In the genomic region with DNA sequence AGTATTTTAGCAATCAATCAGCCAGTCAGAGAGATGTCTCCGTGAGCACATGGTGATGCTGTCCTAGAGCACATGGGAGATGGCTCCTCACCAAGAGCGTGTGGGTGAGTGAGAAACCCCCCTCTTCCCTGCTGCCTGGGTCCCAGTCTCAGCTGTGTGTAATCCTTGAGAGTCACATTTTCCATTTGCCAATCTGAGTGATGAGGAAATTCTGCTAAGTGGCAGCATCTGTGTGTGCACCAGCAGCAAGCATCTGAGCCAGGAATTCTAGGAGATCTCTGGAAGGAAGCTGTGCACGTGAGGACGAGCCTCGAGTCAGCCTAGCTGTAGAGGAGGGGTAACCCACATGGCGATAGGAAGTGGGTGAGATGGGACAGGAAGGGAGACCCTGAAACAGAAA, we compare ENCODE assay signal across 9 mouse cellular contexts. TPM values are rescaled to one million over a fixed set of nuclear protein-coding genes. Genes with fewer than 3 reads are reported as not detected.
DNase-seq lines count a peak whose midpoint lies in the region; ATAC-seq and TF ChIP-seq lines count a peak whose summit lies in the region.
"Had no signal": no experiment of that assay in that cellular context is flagged by ENCODE, and none has a peak within 500 bp of the region (broad histone marks: within the 10 kb centered on the region; RNA-seq: fewer than 3 reads in every experiment).

No protein-coding gene starts in this region.

- no peaks in the 10 kb centered on the region for H3K27me3 ChIP-seq in heart, embryonic 11.5 days (ENCODE audit: control insufficient read depth, insufficient read depth, low read length)
- H3K27me3 ChIP-seq in intestine, embryonic 16.5 days (replicated peaks; ENCODE audit: control insufficient read depth, insufficient read depth, low read length) = no peaks in the 10 kb centered on the region
- H3K27me3 ChIP-seq: neural tube, embryonic 13.5 days had no signal

- 40% methylated on average over 6 of the region's 6 CpGs for WGBS in heart, embryonic 11.5 days (ENCODE audit: insufficient replicate concordance)
- 36% methylated on average over 6 of the region's 6 CpGs for WGBS in intestine, embryonic 16.5 days

- intact Hi-C loops in heart, postnatal 14 days (cut with DNase I) = no loop called here

- TF ChIP-seq CTCF in layer of hippocampus, adult 2 months (conservative IDR thresholded peaks at IDR 0.05) = no peak

- no peak overlapping the region for H3K9ac ChIP-seq in heart, embryonic 11.5 days (ENCODE audit: low read depth, low read length)
- no peak overlapping the region for H3K9ac ChIP-seq in intestine, embryonic 16.5 days (ENCODE audit: low read depth, low read length)
- H3K9ac ChIP-seq: neural tube, embryonic 13.5 days had no signal

- H3K4me3 ChIP-seq in heart, embryonic 11.5 days (ENCODE audit: low read depth, low read length) = no peak overlapping the region
- H3K4me3 ChIP-seq in layer of hippocampus, adult 2 months = no peak overlapping the region
- no peak overlapping the region for H3K4me3 ChIP-seq in intestine, embryonic 16.5 days (ENCODE audit: low read length)
- H3K4me3 ChIP-seq: neural tube, embryonic 13.5 days had no signal

- no peak for ATAC-seq in heart, embryonic 11.5 days (replicated peaks; ENCODE audit: insufficient number of reproducible peaks, low FRiP score, low TSS enrichment)
- no peak for ATAC-seq in intestine, embryonic 16.5 days

- no peak for DNase-seq in heart, postnatal 14 days
- peak; percentile 90 for DNase-seq in brain, adult 2 months (ENCODE audit: low read depth, low spot score)
- DNase-seq in layer of hippocampus, adult 2 months (ENCODE audit: low spot score in 2 of 2) = peak; percentile 78 to 92
- peak; percentile 41 to 76 for DNase-seq in lung, postnatal 4 days
- DNase-seq in spleen, postnatal 36 days (ENCODE audit: low spot score in 2 of 2) = no peak
- DNase-seq in cerebellum, adult 11 months = no peak

- no peaks in the 10 kb centered on the region for H3K36me3 ChIP-seq in heart, embryonic 11.5 days (ENCODE audit: control insufficient read depth, insufficient read depth, low read length)
- no peaks in the 10 kb centered on the region for H3K36me3 ChIP-seq in intestine, embryonic 16.5 days (ENCODE audit: control insufficient read depth, insufficient read depth, low read length)
- H3K36me3 ChIP-seq: neural tube, embryonic 13.5 days had no signal

- H3K27ac ChIP-seq in heart, embryonic 11.5 days (ENCODE audit: low read depth, low read length) = peak overlapping the region; percentile 50; the same call in 1 of the 2 replicates
- peak overlapping the region; percentile 56; the same call in 1 of the 2 replicates for H3K27ac ChIP-seq in layer of hippocampus, adult 2 months
- no peak overlapping the region for H3K27ac ChIP-seq in intestine, embryonic 16.5 days (ENCODE audit: low read length)
- H3K27ac ChIP-seq: neural tube, embryonic 13.5 days had no signal

- no peaks in the 10 kb centered on the region for H3K9me3 ChIP-seq in heart, embryonic 11.5 days (replicated peaks; ENCODE audit: control insufficient read depth, low read length)
- no peaks in the 10 kb centered on the region for H3K9me3 ChIP-seq in intestine, embryonic 16.5 days (ENCODE audit: control insufficient read depth, low read length)
- H3K9me3 ChIP-seq: neural tube, embryonic 13.5 days had no signal

- 0 out of 2 replicates have a peak, but pooled peaks cover 6% of the 10 kb centered on the region for H3K4me1 ChIP-seq in heart, embryonic 11.5 days (ENCODE audit: control insufficient read depth, insufficient read depth, low read length)
- H3K4me1 ChIP-seq in intestine, embryonic 16.5 days (ENCODE audit: control insufficient read depth, insufficient read depth, low read length) = 0 out of 2 replicates have a peak, but pooled peaks cover 2% of the 10 kb centered on the region

- H3K4me2 ChIP-seq in heart, embryonic 11.5 days = no peak overlapping the region
- H3K4me2 ChIP-seq in intestine, embryonic 16.5 days (ENCODE audit: low read depth, low read length) = no peak overlapping the region
- H3K4me2 ChIP-seq: neural tube, embryonic 13.5 days had no signal

RNA-seq across cellular contexts. Expression of a gene that starts 50.5 kb away (rescaled TPM):
- polyA plus RNA-seq in heart, embryonic 11.5 days (2014; fragmentation: Nextera tagmentation; extraction: Ambion mirVana) = 237 and 242 TPM in 2 replicates
- total RNA-seq in heart, postnatal 14 days (2021) = 10 to 100 TPM; 66.9 to 87.0 TPM
- total RNA-seq in layer of hippocampus, adult 2 months (2021) = 100 to 1,000 TPM; 209 to 214 TPM
- polyA plus RNA-seq in intestine, embryonic 16.5 days (2015; fragmentation: Nextera tagmentation; extraction: Ambion mirVana) = 314 and 329 TPM in 2 replicates

Comparison
In these comparisons a context has a peak if more than half of its experiments do, and no peak if none do; other contexts are left out.
1. DNase-seq: peak in brain, adult 2 months (single experiment), layer of hippocampus, adult 2 months (2 of 2) and lung, postnatal 4 days (2 of 2); none in heart, postnatal 14 days (0 of 2), spleen, postnatal 36 days (0 of 2) and cerebellum, adult 11 months (single experiment).